Mouse (Mus musculus): Measurements from ENCODE around the gene Rora.

GRCm38 (mm10) chr9:69194638-69195605, 541.3 kb downstream of the Rora start:
- no peak for TF ChIP-seq CTCF (IDR thresholded peaks at IDR 0.05; ENCODE audit: low read depth)
- no peak for TF ChIP-seq EP300 (IDR thresholded peaks at IDR 0.05; ENCODE audit: low read depth)
